Comparison of ENCODE assay signal across 20 mouse cellular contexts in genomic region chr16:18187221-18187620, GRCm38 (mm10). TPM values are rescaled to one million over a fixed set of nuclear protein-coding genes. Genes with fewer than 3 reads are reported as not detected.
"Had no signal": no experiment of that assay in that cellular context is flagged by ENCODE, and none has a peak within 500 bp of the region (broad histone marks: within the 10 kb centered on the region; RNA-seq: fewer than 3 reads in every experiment).

No protein-coding gene starts in this region.

- H3K36me3 ChIP-seq: liver, embryonic 15.5 days; midbrain, embryonic 10.5 days; neural tube, embryonic 15.5 days had no signal

- H3K9ac ChIP-seq: liver, embryonic 15.5 days; neural tube, embryonic 15.5 days had no signal

- H3K27ac ChIP-seq: layer of hippocampus, adult 2 months; liver, embryonic 15.5 days; midbrain, embryonic 10.5 days had no signal

- ATAC-seq: lung, postnatal 0 days had no signal

- H3K4me3 ChIP-seq: layer of hippocampus, adult 2 months; liver, embryonic 15.5 days; midbrain, embryonic 10.5 days; myocyte; neural tube, embryonic 15.5 days had no signal

- H3K9me3 ChIP-seq: liver, embryonic 15.5 days; midbrain, embryonic 10.5 days; neural tube, embryonic 15.5 days had no signal

- DNase-seq: kidney, postnatal 36 days; lung, adult 2 months; lung, postnatal 36 days; midbrain, embryonic 14.5 days; right cerebral cortex, adult 18-20 months; right cerebral cortex, postnatal 25 days; thymus, postnatal 36 days had no signal

- H3K27me3 ChIP-seq: neural tube, embryonic 15.5 days had no signal

- H3K4me1 ChIP-seq: liver, embryonic 15.5 days; midbrain, embryonic 10.5 days had no signal

- H3K4me2 ChIP-seq: liver, embryonic 11.5 days; liver, embryonic 15.5 days; neural tube, embryonic 15.5 days had no signal

RNA-seq across cellular contexts. Expression of gene Ccdc188, which starts 30.5 kb away (rescaled TPM):
- total RNA-seq: layer of hippocampus, adult 2 months; layer of hippocampus, postnatal 10 days; megakaryocyte progenitor cell, adult 5-6 weeks had no signal
- polyA plus RNA-seq: limb, embryonic 14.5 days; liver, embryonic 11.5 days; liver, embryonic 15.5 days; lung, adult 2 months; lung, postnatal 0 days; midbrain, embryonic 10.5 days; midbrain, embryonic 14.5 days; myocyte; neural tube, embryonic 11.5 days; neural tube, embryonic 15.5 days; small intestine, adult 2 months; stomach, embryonic 16.5 days had no signal
